Mouse (Mus musculus): ENCODE results near the gene Rab3gap1.

DNA sequence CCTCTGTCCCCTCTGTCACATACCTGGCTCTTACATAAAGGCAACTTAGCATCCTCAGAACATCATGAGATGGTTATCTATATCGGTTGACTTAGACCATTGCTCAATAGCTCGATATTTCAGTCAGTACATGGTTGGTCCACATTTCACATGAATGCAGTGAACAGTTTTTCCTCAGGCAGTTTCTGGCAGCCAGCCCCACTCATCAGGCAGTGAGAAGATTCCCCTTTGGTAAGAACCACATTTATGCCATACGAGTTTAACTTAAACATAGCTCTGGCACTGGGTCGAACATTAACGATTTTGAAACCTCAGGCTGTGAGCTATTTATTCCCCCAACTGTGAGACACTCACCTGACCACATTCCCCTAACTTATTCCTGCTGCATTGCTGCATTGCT, 80.2 kb downstream of the Rab3gap1 start:
- no peak for TF ChIP-seq GATA1 (IDR thresholded peaks at IDR 0.05; ENCODE audit: borderline replicate concordance, low read length)
- no peak for TF ChIP-seq FLI1 (IDR thresholded peaks at IDR 0.05; ENCODE audit: low read length)

Data from megakaryocyte, embryonic 14.5 days (primary cell).